Mouse (Mus musculus) thymus, postnatal 10 days (tissue): Measurements from ENCODE around the gene Lce1k.
"Not testable (repeated sequence)": the region's sequence is repeated elsewhere in the genome, so short reads cannot be mapped to it uniquely, and the experiment has no call there.

Experiments
- DNase-seq, 2 experiments: peaks; one replicate each; pipeline ENCODE4 v3.0.0; 2021; ENCODE audit warnings: low spot score in 2 of 2

The Lce1k gene

GRCm38 (mm10) chr3:92807791-92808190 is at the start of gene Lce1k:
Gene Lce1k (minus strand): TSS chr3:92807891.
- DNase-seq = no peak

- no peak for DNase-seq
These were observed 43.5 kb upstream of the Lce1k start, which contains the start of gene Lce1l for GRCm38 (mm10) chr3:92851186-92851585. Gene Lce1l (minus strand): TSS chr3:92851286.

GRCm38 (mm10) chr3:92827108-92827507 is 19.4 kb upstream of the Lce1k start, which contains the start of gene Kprp:
Gene Kprp (minus strand): TSS chr3:92827247.
- no peak for DNase-seq

- no peak for DNase-seq
These were observed 18.1 kb upstream of the Lce1k start for GRCm38 (mm10) chr3:92825808-92826207.

GRCm38 (mm10) chr3:92816036-92816435 is 8.3 kb upstream of the Lce1k start:
- not testable (repeated sequence) for DNase-seq

GRCm38 (mm10) chr3:92815581-92815980 is 7.9 kb upstream of the Lce1k start:
- no peak for DNase-seq

- no peak for DNase-seq
These were observed 17.3 kb downstream of the Lce1k start, which contains the start of gene Lce1j for GRCm38 (mm10) chr3:92790414-92790813. Gene Lce1j (minus strand): TSS chr3:92790514.

- no peak for DNase-seq
These were observed 28.9 kb downstream of the Lce1k start, which contains the start of gene Lce1i for GRCm38 (mm10) chr3:92778799-92779198. Gene Lce1i (minus strand): TSS chr3:92778899.

GRCm38 (mm10) chr3:92771573-92771972 is 36.1 kb downstream of the Lce1k start:
- no peak for DNase-seq

GRCm38 (mm10) chr3:92764965-92765364 is 42.7 kb downstream of the Lce1k start, which contains the start of gene Lce1h:
Gene Lce1h (minus strand): TSS chr3:92765065.
- DNase-seq = no peak
